Mouse (Mus musculus): ENCODE measurements around the gene B3galnt2. TPM values are rescaled to one million over a fixed set of nuclear protein-coding genes. Genes with fewer than 3 reads are reported as not detected.

The B3galnt2 gene
- 38.3 and 38.9 TPM in 2 replicates for polyA plus RNA-seq (2015; fragmentation: Nextera tagmentation; extraction: Ambion mirVana)

DNA sequence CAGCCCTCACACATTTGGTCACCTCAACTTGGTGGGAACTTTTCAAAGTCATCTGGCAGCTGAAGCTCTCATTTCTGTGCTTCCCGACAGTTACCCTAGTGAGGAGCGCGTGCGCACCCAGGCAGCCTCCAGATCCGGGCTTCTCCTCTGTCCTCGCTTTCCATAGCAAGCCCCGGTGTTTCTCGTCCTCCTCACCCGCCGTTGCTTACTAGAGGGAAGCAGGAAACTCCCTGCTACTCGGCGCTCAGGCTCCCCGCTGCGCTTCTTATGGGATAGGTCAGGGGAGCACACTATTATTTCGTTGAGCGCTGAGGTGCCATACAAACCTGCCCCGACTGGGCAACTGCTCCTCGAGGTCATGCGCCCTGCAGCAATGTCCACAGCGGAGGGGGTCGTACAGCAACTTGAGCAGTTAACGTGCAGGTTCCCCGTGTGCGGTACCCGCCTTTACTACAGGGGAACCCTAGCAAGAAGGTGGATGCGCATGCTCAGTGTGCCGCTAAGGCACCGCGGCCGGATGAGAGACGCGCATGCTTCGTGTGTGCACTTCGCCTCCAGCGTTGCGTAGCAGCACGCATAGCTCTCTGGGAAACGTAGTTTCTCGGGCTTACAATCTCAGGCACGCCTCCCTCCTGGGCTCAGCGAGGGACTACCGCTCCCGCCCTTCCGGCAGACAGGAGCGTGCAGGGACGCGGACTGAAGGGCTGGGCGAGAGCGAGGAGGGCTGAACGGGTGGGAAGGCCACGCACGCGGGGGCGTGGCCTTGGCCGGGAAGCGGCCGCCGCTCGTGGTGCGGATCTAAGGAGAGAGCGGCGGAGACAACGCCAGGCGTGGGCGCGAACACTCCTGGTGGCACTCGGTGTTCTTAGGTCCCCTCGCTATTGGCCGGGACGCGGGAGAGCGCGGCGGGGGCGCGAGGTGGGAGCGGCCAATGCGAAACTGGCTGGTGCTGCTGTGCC is at the start of gene B3galnt2:
Gene B3galnt2 (plus strand): TSS at position 596 of the 959 bp plus-strand sequence.
- peak within 1 kb of the TSS; percentile 88 for H3K27ac ChIP-seq
- H3K9me3 ChIP-seq = no peaks in the 10 kb centered on the region
- ATAC-seq (ENCODE audit: borderline replicate concordance, extremely low read depth, low FRiP score, low TSS enrichment) = peak; percentile 99
- peak within 1 kb of the TSS; percentile 80 for H3K9ac ChIP-seq
- H3K27me3 ChIP-seq = no peaks in the 10 kb centered on the region
- peaks cover 7% of the 10 kb centered on the region; the same call in 1 of the 2 replicates for H3K4me1 ChIP-seq
- peak within 1 kb of the TSS; percentile 93 for H3K4me3 ChIP-seq
- no peaks in the 10 kb centered on the region for H3K36me3 ChIP-seq
- under 1% methylated on average over 73 of the region's 78 CpGs for WGBS
- peak within 1 kb of the TSS; percentile 84 for H3K4me2 ChIP-seq

GRCm38 (mm10) chr13:13911341-13911740 is 42.9 kb upstream of the B3galnt2 start:
- Histone ChIP-seq H3K27me3 (no peaks in the 10 kb centered on the region), H3K4me1 (no peaks in the 10 kb centered on the region), H3K4me2 (no peak overlapping the region), H3K36me3 (no peaks in the 10 kb centered on the region), H3K9ac (no peak overlapping the region), H3K4me3 (no peak overlapping the region), H3K9me3 (no peaks in the 10 kb centered on the region), H3K27ac (no peak overlapping the region)
- WGBS = 26% methylated on average over 2 of the region's 2 CpGs
- ATAC-seq (ENCODE audit: borderline replicate concordance, extremely low read depth, low FRiP score, low TSS enrichment) = no peak

DNA sequence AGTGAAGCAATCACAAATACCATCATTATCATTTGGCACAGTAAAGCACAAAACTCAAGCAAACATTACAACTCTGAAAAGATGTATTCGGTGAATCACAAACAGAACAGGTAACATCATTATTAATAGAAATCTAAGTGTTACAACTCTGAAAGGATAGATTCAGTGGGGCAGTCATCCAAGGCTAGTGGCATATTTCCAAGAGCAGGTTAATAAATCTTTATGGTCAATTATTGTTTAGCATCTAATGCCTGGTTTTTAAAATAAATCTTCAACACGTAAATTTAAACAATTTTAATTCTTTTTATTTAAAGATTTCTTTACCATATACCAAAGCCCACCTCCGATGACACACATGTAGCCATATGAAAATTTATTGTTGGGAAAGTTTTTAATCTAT is 34.9 kb upstream of the B3galnt2 start:
- 86% methylated on average over 3 of the region's 3 CpGs for WGBS
- Histone ChIP-seq H3K4me1 (no peaks in the 10 kb centered on the region), H3K27ac (no peak overlapping the region), H3K36me3 (no peaks in the 10 kb centered on the region), H3K9ac (no peak overlapping the region), H3K27me3 (no peaks in the 10 kb centered on the region), H3K9me3 (no peaks in the 10 kb centered on the region), H3K4me2 (no peak overlapping the region), H3K4me3 (no peak overlapping the region)
- no peak for ATAC-seq (ENCODE audit: borderline replicate concordance, extremely low read depth, low FRiP score, low TSS enrichment)

GRCm38 (mm10) chr13:13922526-13922925 is 31.7 kb upstream of the B3galnt2 start:
- Histone ChIP-seq H3K27me3 (no peaks in the 10 kb centered on the region), H3K9ac (no peak overlapping the region), H3K36me3 (no peaks in the 10 kb centered on the region), H3K4me3 (no peak overlapping the region), H3K27ac (no peak overlapping the region), H3K4me2 (no peak overlapping the region), H3K4me1 (no peaks in the 10 kb centered on the region), H3K9me3 (no peaks in the 10 kb centered on the region)
- ATAC-seq (ENCODE audit: borderline replicate concordance, extremely low read depth, low FRiP score, low TSS enrichment) = no peak

DNA sequence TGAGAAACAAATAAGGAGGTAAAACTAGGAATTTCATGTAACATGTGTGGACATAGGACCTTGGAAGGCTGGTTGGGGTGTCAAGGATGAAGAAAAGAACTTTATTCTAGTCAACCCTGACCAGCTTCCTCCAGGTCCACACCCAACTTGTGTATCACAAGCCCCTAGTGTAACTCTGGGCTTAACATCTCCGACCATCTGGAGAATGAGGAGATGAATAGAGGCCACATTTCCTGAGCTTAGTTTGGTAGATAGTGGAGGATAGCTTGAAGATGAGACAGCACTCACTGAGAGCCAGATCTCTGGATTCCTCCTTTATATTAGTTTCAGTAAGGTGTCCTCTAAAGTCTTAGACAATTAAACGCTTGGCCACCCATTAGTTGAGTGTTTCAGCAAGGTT is 24.3 kb upstream of the B3galnt2 start:
- Histone ChIP-seq H3K4me3 (no peak overlapping the region), H3K4me1 (no peaks in the 10 kb centered on the region), H3K4me2 (no peak overlapping the region), H3K9ac (no peak overlapping the region), H3K36me3 (no peaks in the 10 kb centered on the region), H3K27ac (no peak overlapping the region), H3K9me3 (no peaks in the 10 kb centered on the region), H3K27me3 (no peaks in the 10 kb centered on the region)
- no peak for ATAC-seq (ENCODE audit: borderline replicate concordance, extremely low read depth, low FRiP score, low TSS enrichment)
- 78% methylated on average over 2 of the region's 2 CpGs for WGBS

GRCm38 (mm10) chr13:13954931-13955330 is 662 bp downstream of the B3galnt2 start:
- Histone ChIP-seq H3K9ac (peak overlapping the region; percentile 80), H3K27ac (peak overlapping the region; percentile 81), H3K36me3 (no peaks in the 10 kb centered on the region), H3K4me1 (peaks cover 7% of the 10 kb centered on the region; the same call in 1 of the 2 replicates), H3K27me3 (no peaks in the 10 kb centered on the region), H3K9me3 (no peaks in the 10 kb centered on the region), H3K4me2 (peak overlapping the region; percentile 84), H3K4me3 (peak overlapping the region; percentile 93)
- WGBS = under 1% methylated on average over 29 of the region's 29 CpGs
- ATAC-seq (ENCODE audit: borderline replicate concordance, extremely low read depth, low FRiP score, low TSS enrichment) = peak; percentile 29

DNA sequence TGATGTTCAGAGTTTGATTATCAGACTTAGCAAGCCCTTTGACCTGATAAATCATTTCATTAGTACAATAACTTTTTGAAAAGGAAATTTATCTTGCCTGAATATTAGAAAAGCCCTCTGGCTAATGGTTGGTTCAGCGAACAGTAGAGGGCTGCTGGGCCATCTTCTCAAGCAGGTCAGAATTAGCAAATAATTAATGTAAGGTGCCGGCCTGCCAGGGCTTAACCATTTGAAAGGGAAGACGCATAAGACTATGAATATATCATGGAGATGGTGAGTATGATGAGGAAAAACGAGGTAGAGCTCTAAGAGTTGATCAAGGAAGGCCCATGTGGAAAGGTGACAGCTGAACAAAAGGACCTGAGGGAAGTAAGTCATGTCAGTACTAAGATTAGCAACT is 2.4 kb downstream of the B3galnt2 start:
- Histone ChIP-seq H3K9ac (no peak overlapping the region), H3K4me3 (no peak overlapping the region), H3K27ac (no peak overlapping the region), H3K27me3 (no peaks in the 10 kb centered on the region), H3K36me3 (no peaks in the 10 kb centered on the region), H3K4me2 (no peak overlapping the region), H3K9me3 (no peaks in the 10 kb centered on the region), H3K4me1 (peaks cover 7% of the 10 kb centered on the region; the same call in 1 of the 2 replicates)
- ATAC-seq (ENCODE audit: borderline replicate concordance, extremely low read depth, low FRiP score, low TSS enrichment) = no peak
- 78% methylated on average over 4 of the region's 4 CpGs for WGBS

DNA sequence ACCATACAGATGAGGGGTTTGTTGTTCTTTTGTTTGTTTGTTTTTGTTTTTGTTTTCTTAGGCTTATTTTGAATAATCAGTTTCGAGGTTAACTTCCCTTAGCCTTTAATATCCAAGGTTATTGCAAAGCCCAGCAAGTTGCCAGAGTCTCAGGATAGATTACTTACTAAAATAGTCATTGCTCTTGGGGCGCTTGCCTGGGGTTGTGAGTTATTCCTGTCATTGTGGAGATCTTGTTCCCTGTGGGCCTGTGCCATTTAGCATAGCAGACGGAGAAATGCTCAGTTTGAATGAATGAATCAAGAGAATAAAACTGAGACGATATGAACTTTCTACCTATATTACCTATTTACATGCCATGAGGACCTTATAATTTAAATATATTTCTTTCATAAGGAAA is 5.9 kb downstream of the B3galnt2 start:
- Histone ChIP-seq H3K36me3 (no peaks in the 10 kb centered on the region), H3K27ac (no peak overlapping the region), H3K27me3 (no peaks in the 10 kb centered on the region), H3K4me1 (peaks cover 3% of the 10 kb centered on the region; the same call in 1 of the 2 replicates), H3K4me3 (no peak overlapping the region), H3K4me2 (no peak overlapping the region), H3K9ac (no peak overlapping the region), H3K9me3 (no peaks in the 10 kb centered on the region)
- no peak for ATAC-seq (ENCODE audit: borderline replicate concordance, extremely low read depth, low FRiP score, low TSS enrichment)
- WGBS = 91% methylated on average over 4 of the region's 4 CpGs

- no peak overlapping the region for H3K4me2 ChIP-seq
- no peaks in the 10 kb centered on the region for H3K9me3 ChIP-seq
- no peak overlapping the region for H3K27ac ChIP-seq
- 76% methylated on average over 4 of the region's 4 CpGs for WGBS
- no peak for ATAC-seq (ENCODE audit: borderline replicate concordance, extremely low read depth, low FRiP score, low TSS enrichment)
- H3K27me3 ChIP-seq = no peaks in the 10 kb centered on the region
- H3K4me3 ChIP-seq = no peak overlapping the region
- no peaks in the 10 kb centered on the region for H3K4me1 ChIP-seq
- no peak overlapping the region for H3K9ac ChIP-seq
- H3K36me3 ChIP-seq = no peaks in the 10 kb centered on the region
Measured at GRCm38 (mm10) chr13:13961046-13961445, 6.8 kb downstream of the B3galnt2 start.

DNA sequence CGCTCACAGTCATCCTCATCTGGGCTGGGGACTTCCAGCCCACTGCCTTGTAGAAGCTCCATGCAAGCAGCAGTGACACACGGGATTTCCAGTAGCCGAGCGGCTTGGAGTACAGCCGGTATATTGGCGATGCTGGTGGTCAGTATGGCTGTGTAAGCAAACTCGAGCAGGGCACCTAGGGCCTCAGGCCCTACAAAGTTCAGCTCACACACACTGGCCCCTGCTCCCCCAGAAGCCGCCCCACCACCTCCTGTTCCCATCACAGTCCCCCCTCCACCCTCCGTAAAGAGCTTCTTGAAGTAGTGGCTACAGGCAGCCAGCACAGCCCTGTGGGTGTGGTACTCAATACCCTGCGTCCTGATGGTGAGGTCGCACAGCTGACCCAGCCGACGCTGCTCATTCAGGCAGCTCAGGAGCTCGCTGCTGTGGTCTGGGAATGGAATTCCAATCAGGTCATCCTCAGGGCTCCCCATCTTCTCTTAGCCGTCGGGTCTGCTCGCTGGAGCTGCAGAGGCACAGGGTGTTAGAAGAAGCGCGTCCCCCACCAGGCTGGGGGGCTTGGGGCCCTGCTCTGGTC is 11.2 kb downstream of the B3galnt2 start:
- Histone ChIP-seq H3K27ac (no peak overlapping the region), H3K27me3 (no peaks in the 10 kb centered on the region), H3K36me3 (peaks cover 6% of the 10 kb centered on the region; the same call in 1 of the 2 replicates), H3K4me3 (no peak overlapping the region), H3K4me2 (no peak overlapping the region), H3K9me3 (no peaks in the 10 kb centered on the region), H3K9ac (no peak overlapping the region), H3K4me1 (no peaks in the 10 kb centered on the region)
- WGBS = 60% methylated on average over 19 of the region's 19 CpGs
- ATAC-seq (ENCODE audit: borderline replicate concordance, extremely low read depth, low FRiP score, low TSS enrichment) = no peak

DNA sequence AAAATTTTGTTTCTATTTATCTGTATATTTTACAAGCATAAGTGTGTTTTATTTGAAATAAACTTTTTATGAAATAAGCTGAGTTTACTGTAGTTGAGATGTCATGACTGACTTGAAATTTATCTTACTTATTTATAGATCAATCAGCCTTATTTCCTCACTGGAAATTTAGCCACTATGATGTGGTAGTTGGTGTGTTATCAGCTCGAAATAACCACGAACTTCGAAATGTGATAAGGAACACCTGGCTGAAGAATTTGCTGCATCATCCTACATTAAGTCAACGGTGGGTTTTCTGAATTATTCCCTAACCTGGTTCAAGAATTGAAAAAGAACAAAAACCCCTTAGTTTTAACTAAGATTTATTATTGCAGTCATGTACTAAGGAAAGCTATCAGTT is 11.9 kb downstream of the B3galnt2 start:
- Histone ChIP-seq H3K9ac (no peak overlapping the region), H3K27ac (no peak overlapping the region), H3K4me3 (no peak overlapping the region), H3K27me3 (no peaks in the 10 kb centered on the region), H3K36me3 (peaks cover 6% of the 10 kb centered on the region; the same call in 1 of the 2 replicates), H3K4me1 (no peaks in the 10 kb centered on the region), H3K9me3 (no peaks in the 10 kb centered on the region), H3K4me2 (no peak overlapping the region)
- no peak for ATAC-seq (ENCODE audit: borderline replicate concordance, extremely low read depth, low FRiP score, low TSS enrichment)
- WGBS = 54% methylated on average over 4 of the region's 4 CpGs

GRCm38 (mm10) chr13:13968629-13969111 is 14.4 kb downstream of the B3galnt2 start:
- ATAC-seq (ENCODE audit: borderline replicate concordance, extremely low read depth, low FRiP score, low TSS enrichment) = no peak

More at GRCm38 (mm10) chr13:13968629-13969111, 14.4 kb downstream of the B3galnt2 start:
- no peaks in the 10 kb centered on the region for H3K4me1 ChIP-seq
- H3K4me2 ChIP-seq = no peak overlapping the region
- H3K27me3 ChIP-seq = no peaks in the 10 kb centered on the region
- no peak overlapping the region for H3K9ac ChIP-seq
- no peak overlapping the region for H3K4me3 ChIP-seq
- WGBS = 75% methylated on average over 4 of the region's 4 CpGs
- no peaks in the 10 kb centered on the region for H3K9me3 ChIP-seq
- peaks cover 6% of the 10 kb centered on the region; the same call in 1 of the 2 replicates for H3K36me3 ChIP-seq
- no peak overlapping the region for H3K27ac ChIP-seq

Data from lung, embryonic 15.5 days (tissue).